Mouse (Mus musculus): ENCODE data around the gene Tm7sf2. TPM values are rescaled to one million over a fixed set of nuclear protein-coding genes. Genes with fewer than 3 reads are reported as not detected.

Gene Tm7sf2
- total and polyA plus RNA-seq, 3 experiments = 7.6 to 13.1 TPM; not detected in 1

DNA sequence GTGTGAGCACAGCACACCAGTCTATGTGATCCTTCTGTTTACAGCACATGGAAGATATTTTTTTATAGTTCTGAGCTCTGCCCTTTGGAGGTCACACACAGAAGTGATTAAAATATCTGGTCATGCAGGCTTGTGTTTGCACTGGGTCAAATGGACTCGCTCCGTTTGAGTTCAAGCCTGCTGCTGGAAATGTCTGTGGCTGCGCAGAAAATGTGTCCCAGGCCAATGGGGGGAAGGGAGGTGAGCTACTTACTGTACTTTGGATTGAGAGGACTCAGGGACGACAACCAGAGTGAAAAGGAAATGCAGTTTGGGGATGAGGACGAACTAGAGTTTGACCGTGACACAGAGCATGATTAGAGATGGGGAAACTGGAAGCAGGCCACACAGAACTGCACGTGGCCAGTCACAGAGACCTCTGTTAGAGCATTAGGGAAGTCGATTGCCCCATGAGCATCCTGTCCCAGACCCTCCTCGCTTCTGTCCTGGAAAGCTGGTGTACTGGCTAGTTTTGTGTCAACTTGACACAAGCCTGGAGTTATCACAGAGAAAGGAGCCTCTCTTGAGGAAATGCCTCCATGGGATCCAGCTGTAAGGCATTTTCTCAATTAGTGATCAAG lies 32.1 kb downstream of the Tm7sf2 start:
- Histone ChIP-seq H3K36me3 (ENCODE audit: control insufficient read depth in 1 of 2, insufficient read depth in 2 of 2, low read length in 2 of 2) (peaks cover 0 to 3% of the 10 kb centered on the region in 2 experiments; a peak in 2 of 4 replicates), H3K4me1 (ENCODE audit: control insufficient read depth in 1 of 2, insufficient read depth in 2 of 2, low read length in 2 of 2) (peaks cover 0 to 3% of the 10 kb centered on the region in 2 experiments; a peak in 3 of 4 replicates), H3K27ac (ENCODE audit: control insufficient read depth, low read depth, low read length) (no peak overlapping the region), H3K79me2 (ENCODE audit: control insufficient read depth, insufficient read depth, low read length, poor library complexity) (no peaks in the 10 kb centered on the region), H3K9me3 (replicated peaks; ENCODE audit: insufficient read depth, low read length) (no peaks in the 10 kb centered on the region), H3K9ac (ENCODE audit: control insufficient read depth, low read depth, low read length, poor library complexity, severe bottlenecking) (no peak overlapping the region), H3K4me3 (ENCODE audit: control insufficient read depth in 1 of 2, insufficient read depth in 1 of 2, low read depth in 2 of 2, low read length in 2 of 2) (no peak overlapping the region), H3K27me3 (ENCODE audit: control insufficient read depth in 1 of 2, insufficient read depth in 2 of 2, low read length in 2 of 2) (no peaks in the 10 kb centered on the region; a peak in 1 of 4 replicates)
- TF ChIP-seq CHD2 (IDR thresholded peaks at IDR 0.05; ENCODE audit: low read length) (no peak), ZKSCAN1 (IDR thresholded peaks at IDR 0.05; ENCODE audit: low read depth, low read length) (no peak), GATA1 (IDR thresholded peaks at IDR 0.05; ENCODE audit: low read depth, low read length) (no peak), E2F4 (IDR thresholded peaks at IDR 0.05; ENCODE audit: borderline replicate concordance, low read depth, low read length) (no peak), SMC3 (IDR thresholded peaks at IDR 0.05; ENCODE audit: low read depth, low read length) (no peak), ETS1 (IDR thresholded peaks at IDR 0.05; ENCODE audit: low read depth, low read length) (no peak), TBP (IDR thresholded peaks at IDR 0.05; ENCODE audit: low read depth, low read length) (no peak)
- no peak for DNase-seq (ENCODE audit: low read depth, low spot score)

DNA sequence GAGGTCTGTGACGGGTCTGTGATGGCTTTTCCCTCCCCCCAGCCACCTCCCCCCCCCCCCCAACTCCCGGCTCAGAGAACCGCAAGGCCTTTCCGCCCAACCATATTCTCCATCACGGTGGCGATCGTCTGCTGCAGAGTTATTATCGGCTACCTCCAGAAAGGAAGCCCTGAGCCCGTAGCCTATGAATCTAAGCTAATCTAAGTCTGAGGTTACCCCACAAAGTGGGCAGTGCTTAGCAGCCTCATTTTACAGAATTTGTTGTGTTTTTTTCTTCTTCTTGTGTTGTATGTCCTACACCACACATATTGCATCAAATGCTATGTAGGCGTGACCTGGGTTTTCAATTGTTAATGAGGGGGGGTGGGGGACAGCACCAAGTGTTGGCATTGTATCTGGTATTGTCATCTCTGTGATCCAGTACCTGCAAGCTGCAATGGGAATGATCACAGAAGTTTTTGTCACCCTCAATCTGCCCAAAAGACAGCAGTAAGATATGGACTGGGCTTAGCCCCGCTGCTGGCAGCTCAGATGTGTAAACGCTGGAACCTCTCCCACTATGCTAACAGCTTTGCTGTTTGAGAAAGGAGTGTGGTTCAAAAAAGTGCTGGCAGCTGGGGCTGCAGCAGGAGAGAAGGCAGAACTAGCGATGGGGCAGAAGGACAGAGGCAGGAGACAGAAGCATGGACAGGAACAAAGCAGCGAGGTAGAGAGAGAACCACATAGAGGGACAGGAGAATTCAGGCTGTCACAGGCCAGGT lies 37.5 kb downstream of the Tm7sf2 start:
- TF ChIP-seq USF2 (IDR thresholded peaks at IDR 0.05; ENCODE audit: borderline replicate concordance in 1 of 2, insufficient read depth in 1 of 2, low read depth in 1 of 2, low read length in 2 of 2) (no peak), TCF12 (IDR thresholded peaks at IDR 0.05; ENCODE audit: low read depth, low read length) (peak; percentile 25; the same call in 1 of the 2 replicates), E2F4 (IDR thresholded peaks at IDR 0.05; ENCODE audit: borderline replicate concordance, low read depth, low read length) (no peak), USF1 (IDR thresholded peaks at IDR 0.05; ENCODE audit: low read depth, low read length) (no peak), ZNF384 (IDR thresholded peaks at IDR 0.05; ENCODE audit: low read depth, low read length) (0 out of 2 replicates have a peak, but pooled peaks have one; percentile 9), EP300 (IDR thresholded peaks at IDR 0.05; ENCODE audit: low read depth in 1 of 2, low read length in 2 of 2) (peak in 1 of 2 experiments; percentile 56; a peak in 2 of 4 replicates), RCOR1 (IDR thresholded peaks at IDR 0.05; ENCODE audit: low read depth, low read length) (peak; percentile 86)
- Histone ChIP-seq H3K27ac (ENCODE audit: control insufficient read depth, low read depth, low read length) (no peak overlapping the region), H3K36me3 (ENCODE audit: control insufficient read depth in 1 of 2, insufficient read depth in 2 of 2, low read length in 2 of 2) (peaks cover 0 to 4% of the 10 kb centered on the region in 2 experiments; a peak in 1 of 4 replicates), H3K9me3 (replicated peaks; ENCODE audit: insufficient read depth, low read length) (no peaks in the 10 kb centered on the region), H3K4me3 (ENCODE audit: control insufficient read depth in 1 of 2, insufficient read depth in 1 of 2, low read depth in 2 of 2, low read length in 2 of 2) (no peak overlapping the region), H3K27me3 (ENCODE audit: control insufficient read depth in 1 of 2, insufficient read depth in 2 of 2, low read length in 2 of 2) (peaks cover 2% of the 10 kb centered on the region in 2 experiments; a peak in 2 of 4 replicates), H3K9ac (ENCODE audit: control insufficient read depth, low read depth, low read length, poor library complexity, severe bottlenecking) (no peak overlapping the region), H3K4me1 (ENCODE audit: control insufficient read depth in 1 of 2, insufficient read depth in 2 of 2, low read length in 2 of 2) (peaks cover 0 to 10% of the 10 kb centered on the region in 2 experiments; a peak in 3 of 4 replicates), H3K79me2 (ENCODE audit: control insufficient read depth, insufficient read depth, low read length, poor library complexity) (no peaks in the 10 kb centered on the region)
- DNase-seq (ENCODE audit: low read depth, low spot score) = peak; percentile 40

Measured in MEL (cell line).